In the genomic region with DNA sequence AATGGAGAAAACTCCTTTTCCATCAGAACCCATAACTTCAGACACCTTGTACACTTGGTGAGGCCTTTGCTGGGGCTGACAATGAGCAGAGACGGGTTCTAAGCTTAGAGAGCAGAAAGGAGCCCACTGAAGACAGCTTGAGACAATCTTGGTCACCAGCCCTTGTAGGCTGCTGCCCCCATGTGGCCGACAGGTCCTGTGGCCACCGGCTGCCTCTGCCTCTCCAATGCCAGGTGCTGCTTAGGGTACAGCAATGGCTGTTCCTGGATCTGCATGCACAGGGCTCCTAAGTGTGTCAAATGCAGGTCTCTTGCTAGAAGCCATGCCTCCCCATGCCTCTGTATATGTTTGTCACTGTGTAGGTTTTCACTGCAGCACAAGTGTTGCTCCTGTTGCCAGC, we compare ENCODE assay signal across 8 mouse cellular contexts. TPM values are rescaled to one million over a fixed set of nuclear protein-coding genes. Genes with fewer than 3 reads are reported as not detected.
DNase-seq lines count a peak whose midpoint lies in the region; ATAC-seq and TF ChIP-seq lines count a peak whose summit lies in the region.

No protein-coding gene starts in this region.

- H3K79me2 ChIP-seq in liver, adult 2 months (ENCODE audit: control insufficient read depth, insufficient read depth, low read length), result no peaks in the 10 kb centered on the region

- H3K9ac ChIP-seq in heart, embryonic 12.5 days, result no peak overlapping the region
- H3K9ac ChIP-seq in kidney, embryonic 16.5 days (replicated peaks; ENCODE audit: low read length), result no peak overlapping the region
- H3K9ac ChIP-seq in liver, adult 2 months (ENCODE audit: low read depth, low read length), result no peak overlapping the region
- no peak overlapping the region for H3K9ac ChIP-seq in stomach, embryonic 15.5 days

- peak; percentile 54; the same call in 1 of the 2 replicates for ATAC-seq in heart, embryonic 12.5 days (ENCODE audit: insufficient number of reproducible peaks, low FRiP score)
- peak; percentile 77 for ATAC-seq in kidney, embryonic 16.5 days (ENCODE audit: low FRiP score, low TSS enrichment)
- ATAC-seq in stomach, embryonic 15.5 days (ENCODE audit: insufficient read depth, low FRiP score, low read depth), result peak; percentile 51; the same call in 1 of the 2 replicates

- H3K4me1 ChIP-seq in embryonic fibroblast, embryonic 13.5 days (ENCODE audit: control insufficient read depth, insufficient read depth, low read length), result no peaks in the 10 kb centered on the region
- peaks cover 8% of the 10 kb centered on the region for H3K4me1 ChIP-seq in heart, embryonic 12.5 days (replicated peaks)
- H3K4me1 ChIP-seq in kidney, embryonic 16.5 days (ENCODE audit: insufficient read depth, low read length), result no peaks in the 10 kb centered on the region
- H3K4me1 ChIP-seq in liver, adult 2 months (ENCODE audit: control insufficient read depth, insufficient read depth, low read length), result no peaks in the 10 kb centered on the region; the same call in 1 of the 2 replicates
- no peaks in the 10 kb centered on the region for H3K4me1 ChIP-seq in stomach, embryonic 15.5 days

- H3K36me3 ChIP-seq in heart, embryonic 12.5 days, result peaks cover 92% of the 10 kb centered on the region
- H3K36me3 ChIP-seq in kidney, embryonic 16.5 days (ENCODE audit: insufficient read depth, low read length), result peaks cover 60% of the 10 kb centered on the region
- peaks cover 17% of the 10 kb centered on the region; the same call in 1 of the 2 replicates for H3K36me3 ChIP-seq in liver, adult 2 months (ENCODE audit: control insufficient read depth, insufficient read depth, low read length)
- peaks cover 44% of the 10 kb centered on the region for H3K36me3 ChIP-seq in stomach, embryonic 15.5 days

- 21% methylated on average over 3 of the region's 3 CpGs for WGBS in heart, embryonic 12.5 days
- WGBS in kidney, embryonic 16.5 days, result 12% methylated on average over 3 of the region's 3 CpGs
- WGBS in liver, adult 2 months, result 20% methylated on average over 3 of the region's 3 CpGs
- 24% methylated on average over 3 of the region's 3 CpGs for WGBS in stomach, embryonic 15.5 days

- no peaks in the 10 kb centered on the region for H3K9me3 ChIP-seq in heart, embryonic 12.5 days (replicated peaks)
- no peaks in the 10 kb centered on the region for H3K9me3 ChIP-seq in kidney, embryonic 16.5 days (ENCODE audit: low read length)
- H3K9me3 ChIP-seq in stomach, embryonic 15.5 days, result no peaks in the 10 kb centered on the region

- no peak for TF ChIP-seq POLR2A in embryonic fibroblast, embryonic 13.5 days (IDR thresholded peaks at IDR 0.05; ENCODE audit: low read depth, low read length)
- TF ChIP-seq POLR2A in liver, adult 2 months (IDR thresholded peaks at IDR 0.05; ENCODE audit: extremely low read depth, insufficient read depth, low read length), result no peak

- peak; percentile 82 for TF ChIP-seq CTCF in embryonic fibroblast, embryonic 13.5 days (IDR thresholded peaks at IDR 0.05; ENCODE audit: borderline replicate concordance, insufficient read depth, low read length)
- peak; percentile 97 for TF ChIP-seq CTCF in liver, adult 2 months (IDR thresholded peaks at IDR 0.05; ENCODE audit: low read depth, low read length)

- no peak overlapping the region for H3K4me2 ChIP-seq in heart, embryonic 12.5 days
- H3K4me2 ChIP-seq in kidney, embryonic 16.5 days (replicated peaks; ENCODE audit: low read depth, low read length), result no peak overlapping the region
- H3K4me2 ChIP-seq in stomach, embryonic 15.5 days, result no peak overlapping the region

- H3K4me3 ChIP-seq in embryonic fibroblast, embryonic 13.5 days (ENCODE audit: insufficient read depth, low read length), result no peak overlapping the region
- no peak overlapping the region for H3K4me3 ChIP-seq in heart, embryonic 12.5 days
- H3K4me3 ChIP-seq in kidney, embryonic 16.5 days (ENCODE audit: low read length), result no peak overlapping the region
- no peak overlapping the region for H3K4me3 ChIP-seq in liver, adult 2 months (ENCODE audit: insufficient read depth, low read depth, low read length)
- no peak overlapping the region for H3K4me3 ChIP-seq in stomach, embryonic 15.5 days (replicated peaks)

- H3K27me3 ChIP-seq in heart, embryonic 12.5 days (replicated peaks), result no peaks in the 10 kb centered on the region
- H3K27me3 ChIP-seq in kidney, embryonic 16.5 days (ENCODE audit: insufficient read depth, low read length), result no peaks in the 10 kb centered on the region
- no peaks in the 10 kb centered on the region for H3K27me3 ChIP-seq in liver, adult 2 months (ENCODE audit: control insufficient read depth, insufficient read depth, low read length)
- H3K27me3 ChIP-seq in stomach, embryonic 15.5 days (replicated peaks), result no peaks in the 10 kb centered on the region

- H3K27ac ChIP-seq in embryonic fibroblast, embryonic 13.5 days (ENCODE audit: insufficient read depth, low read length), result no peak overlapping the region
- no peak overlapping the region for H3K27ac ChIP-seq in heart, embryonic 12.5 days (ENCODE audit: poor library complexity, severe bottlenecking)
- no peak overlapping the region for H3K27ac ChIP-seq in kidney, embryonic 16.5 days (ENCODE audit: low read length)
- no peak overlapping the region for H3K27ac ChIP-seq in liver, adult 2 months (replicated peaks; ENCODE audit: insufficient read depth, low read depth, low read length)
- H3K27ac ChIP-seq in stomach, embryonic 15.5 days, result no peak overlapping the region

- peak; percentile 88 for DNase-seq in A20 (ENCODE audit: low read depth, low spot score)
- peak; percentile 39 to 56 for DNase-seq in adrenal gland, postnatal 4 days (ENCODE audit: low spot score in 2 of 2)
- DNase-seq in liver, adult 2 months (ENCODE audit: extremely low read depth, low read depth, low spot score), result peak; percentile 32
- DNase-seq in neural tube, embryonic 10.5 days (ENCODE audit: extremely low spot score, low spot score), result peak; percentile 43

RNA-seq across cellular contexts. Expression of a gene that starts 47.0 kb away (rescaled TPM):
- total RNA-seq in adrenal gland, postnatal 4 days (2021), result 10 to 100 TPM; 40.6 to 41.4 TPM
- polyA plus RNA-seq in embryonic fibroblast, embryonic 13.5 days (2011; ENCODE audit: insufficient read length, low read depth, missing spikeins), result 19.1 and 19.7 TPM in 2 replicates
- polyA plus RNA-seq in heart, embryonic 12.5 days (2016; fragmentation: Nextera tagmentation; extraction: Ambion mirVana), result 28.1 and 31.6 TPM in 2 replicates
- polyA plus RNA-seq in kidney, embryonic 16.5 days (2015; fragmentation: Nextera tagmentation; extraction: Ambion mirVana), result 10.1 and 10.4 TPM in 2 replicates
- 2.7 and 2.8 TPM in 2 replicates for total RNA-seq in liver, adult 2 months (2014; rRNA removed)
- polyA plus RNA-seq in liver, adult 2 months (2012; rRNA removed), result 4.4 and 6.0 TPM in 2 replicates
- polyA plus RNA-seq in stomach, embryonic 15.5 days (2015; fragmentation: Nextera tagmentation; extraction: Ambion mirVana), result 7.6 and 8.4 TPM in 2 replicates

RNA-seq across cellular contexts. Expression of a gene that starts 55.4 kb away (rescaled TPM):
- 10 to 100 TPM; 69.9 to 70.8 TPM for total RNA-seq in adrenal gland, postnatal 4 days (2021)
- 58.0 and 65.0 TPM in 2 replicates for polyA plus RNA-seq in embryonic fibroblast, embryonic 13.5 days (2011; ENCODE audit: insufficient read length, low read depth, missing spikeins)
- 47.4 and 50.6 TPM in 2 replicates for polyA plus RNA-seq in heart, embryonic 12.5 days (2016; fragmentation: Nextera tagmentation; extraction: Ambion mirVana)
- 61.3 and 62.7 TPM in 2 replicates for polyA plus RNA-seq in kidney, embryonic 16.5 days (2015; fragmentation: Nextera tagmentation; extraction: Ambion mirVana)
- 9.0 and 9.5 TPM in 2 replicates for total RNA-seq in liver, adult 2 months (2014; rRNA removed)
- polyA plus RNA-seq in liver, adult 2 months (2012; rRNA removed), result 8.7 and 13.0 TPM in 2 replicates
- 45.1 and 48.3 TPM in 2 replicates for polyA plus RNA-seq in stomach, embryonic 15.5 days (2015; fragmentation: Nextera tagmentation; extraction: Ambion mirVana)

Comparison
In these comparisons a context has a peak if more than half of its experiments do, and no peak if none do; other contexts are left out.
1. DNase-seq: peak in every context shown above with its lines; median percentile 88 in A20; 48 in adrenal gland, postnatal 4 days; 43 in neural tube, embryonic 10.5 days; 32 in liver, adult 2 months.